Mouse (Mus musculus): ENCODE measurements around the gene Mpv17l2. TPM values are rescaled to one million over a fixed set of nuclear protein-coding genes. Genes with fewer than 3 reads are reported as not detected.
A peak's percentile ranks its signal among the peaks of the same experiment; 100 is the strongest.

Gene Mpv17l2
- total and polyA plus RNA-seq, 3 experiments, result 13.5 to 89.1 (median 63.1) TPM

DNA sequence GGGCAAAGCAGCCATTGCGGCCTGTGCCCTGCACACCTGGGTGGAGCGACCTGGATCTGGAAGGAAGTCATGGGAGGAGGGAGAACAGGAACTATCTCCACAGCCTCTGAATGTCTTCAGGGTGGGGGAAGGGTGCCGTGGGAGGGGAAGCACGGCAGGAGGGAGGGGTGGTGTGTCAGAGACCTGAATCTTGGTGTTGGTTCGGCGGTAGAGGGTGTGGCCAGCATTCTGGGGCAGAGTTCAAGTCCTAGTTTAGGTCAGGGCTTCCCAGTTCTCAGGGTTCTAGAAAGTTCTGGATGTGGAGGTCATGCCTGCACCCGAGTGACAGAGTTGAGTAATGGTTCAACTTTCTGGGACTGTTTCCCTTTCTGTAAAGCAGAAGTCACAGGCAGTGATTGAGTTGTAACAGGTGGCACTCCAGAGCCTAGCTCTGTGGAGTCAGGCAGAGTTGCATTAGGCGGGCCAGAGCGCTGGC is 40.9 kb downstream of the Mpv17l2 start:
- TF ChIP-seq GATA2 (IDR thresholded peaks at IDR 0.05; ENCODE audit: borderline replicate concordance, low read depth, low read length) (no peak), POLR2AphosphoS5 (IDR thresholded peaks at IDR 0.05; ENCODE audit: insufficient replicate concordance, low read depth, low read length) (no peak), TAL1 (conservative IDR thresholded peaks at IDR 0.05; ENCODE audit: low read depth, low read length) (no peak), CTCF (IDR thresholded peaks at IDR 0.05; ENCODE audit: low read depth, low read length) (no peak), GATA1 (IDR thresholded peaks at IDR 0.05; ENCODE audit: borderline replicate concordance, low read length) (no peak)
- DNase-seq (ENCODE audit: low spot score), result no peak
- peaks cover 23% of the 10 kb centered on the region for H3K4me1 ChIP-seq (ENCODE audit: insufficient read depth, low read depth, low read length)
- ATAC-seq (ENCODE audit: extremely low read depth, insufficient number of reproducible peaks, low FRiP score, poor library complexity, severe bottlenecking), result no peak
- H3K36me3 ChIP-seq (replicated peaks), result no peaks in the 10 kb centered on the region
- no peaks in the 10 kb centered on the region for H3K9me3 ChIP-seq (replicated peaks)
- H3K27me3 ChIP-seq (ENCODE audit: insufficient read depth, low read length), result peaks cover 47% of the 10 kb centered on the region
- H3K4me3 ChIP-seq (ENCODE audit: low read depth, low read length), result no peak overlapping the region

- Histone ChIP-seq H3K27me3 (ENCODE audit: insufficient read depth, low read length) (peaks cover 48% of the 10 kb centered on the region), H3K9me3 (replicated peaks) (no peaks in the 10 kb centered on the region), H3K4me3 (ENCODE audit: low read depth, low read length) (peak within 1 kb of the TSS; percentile 59; the same call in 1 of the 2 replicates), H3K36me3 (replicated peaks) (no peaks in the 10 kb centered on the region), H3K4me1 (ENCODE audit: insufficient read depth, low read depth, low read length) (peaks cover 18% of the 10 kb centered on the region)
- ATAC-seq (ENCODE audit: extremely low read depth, insufficient number of reproducible peaks, low FRiP score, poor library complexity, severe bottlenecking), result no peak; the same call in 1 of the 2 replicates
- no peak for TF ChIP-seq GATA2 (IDR thresholded peaks at IDR 0.05; ENCODE audit: borderline replicate concordance, low read depth, low read length)
- peak; percentile 93 for TF ChIP-seq CTCF (IDR thresholded peaks at IDR 0.05; ENCODE audit: low read depth, low read length)
- no peak for TF ChIP-seq TAL1 (conservative IDR thresholded peaks at IDR 0.05; ENCODE audit: low read depth, low read length)
- TF ChIP-seq POLR2AphosphoS5 (IDR thresholded peaks at IDR 0.05; ENCODE audit: insufficient replicate concordance, low read depth, low read length), result no peak
- no peak for TF ChIP-seq GATA1 (IDR thresholded peaks at IDR 0.05; ENCODE audit: borderline replicate concordance, low read length)
- peak; percentile 48 for DNase-seq (ENCODE audit: low spot score)
These were observed 42.4 kb downstream of the Mpv17l2 start, which contains the start of gene Gm3336 for GRCm38 (mm10) chr8:70718297-70718696. TSS of gene Gm3336 (plus strand) at chr8:70718543.

DNA sequence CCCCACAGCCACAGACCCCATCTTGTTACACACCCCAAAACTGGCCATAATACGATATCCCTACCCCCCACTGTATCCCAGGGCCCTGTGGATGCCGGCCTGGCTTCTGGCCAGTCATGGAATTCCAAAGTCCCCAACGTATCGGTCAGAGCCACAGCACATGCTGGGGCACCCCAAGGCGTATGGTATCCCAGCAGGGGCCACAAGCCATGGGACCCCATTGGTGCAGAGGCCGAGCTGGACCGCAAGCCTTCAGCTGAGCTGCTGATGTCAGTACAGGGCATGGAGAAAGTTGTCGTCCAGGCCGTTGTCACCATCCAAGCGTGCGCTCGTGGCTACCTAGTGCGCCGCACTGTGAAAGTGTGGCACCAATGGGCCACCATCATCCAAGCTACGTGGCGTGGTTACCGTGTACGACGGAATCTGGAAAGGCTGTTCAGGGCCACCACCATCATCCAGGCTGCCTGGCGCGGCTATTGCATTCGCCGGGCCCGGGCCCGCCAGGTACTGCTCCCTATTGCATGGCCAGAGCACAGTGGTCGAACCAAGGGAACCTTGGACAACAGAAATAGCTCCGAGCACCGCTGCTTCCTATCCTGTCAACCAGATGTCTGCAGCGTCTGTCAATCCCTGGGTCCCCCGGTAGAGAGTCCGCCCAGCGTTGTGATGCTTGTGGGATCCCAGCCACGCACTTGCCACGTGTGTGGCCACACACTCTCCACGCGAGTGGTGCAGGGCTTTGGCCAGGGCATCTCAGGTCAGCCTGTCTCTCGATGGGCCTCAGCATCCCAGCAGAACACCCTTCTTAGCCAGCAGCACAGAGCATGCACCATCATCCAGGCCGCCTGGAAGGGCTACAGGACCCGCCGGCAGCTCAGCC is 44.0 kb downstream of the Mpv17l2 start:
- no peak for TF ChIP-seq CTCF (IDR thresholded peaks at IDR 0.05; ENCODE audit: low read depth, low read length)
- no peak for TF ChIP-seq GATA1 (IDR thresholded peaks at IDR 0.05; ENCODE audit: borderline replicate concordance, low read length)
- TF ChIP-seq TAL1 (conservative IDR thresholded peaks at IDR 0.05; ENCODE audit: low read depth, low read length), result no peak
- TF ChIP-seq POLR2AphosphoS5 (IDR thresholded peaks at IDR 0.05; ENCODE audit: insufficient replicate concordance, low read depth, low read length), result no peak
- TF ChIP-seq GATA2 (IDR thresholded peaks at IDR 0.05; ENCODE audit: borderline replicate concordance, low read depth, low read length), result no peak
- DNase-seq (ENCODE audit: low spot score) (no peak), ATAC-seq (ENCODE audit: extremely low read depth, insufficient number of reproducible peaks, low FRiP score, poor library complexity, severe bottlenecking) (no peak)
- H3K36me3 ChIP-seq (replicated peaks), result no peaks in the 10 kb centered on the region
- H3K4me1 ChIP-seq (ENCODE audit: insufficient read depth, low read depth, low read length), result peaks cover 18% of the 10 kb centered on the region
- peaks cover 56% of the 10 kb centered on the region for H3K27me3 ChIP-seq (ENCODE audit: insufficient read depth, low read length)
- no peaks in the 10 kb centered on the region for H3K9me3 ChIP-seq (replicated peaks)
- no peak overlapping the region for H3K4me3 ChIP-seq (ENCODE audit: low read depth, low read length)

- TF ChIP-seq CTCF (IDR thresholded peaks at IDR 0.05; ENCODE audit: low read depth, low read length), result no peak
- no peak for TF ChIP-seq POLR2AphosphoS5 (IDR thresholded peaks at IDR 0.05; ENCODE audit: insufficient replicate concordance, low read depth, low read length)
- no peak for TF ChIP-seq GATA2 (IDR thresholded peaks at IDR 0.05; ENCODE audit: borderline replicate concordance, low read depth, low read length)
- no peak for TF ChIP-seq TAL1 (conservative IDR thresholded peaks at IDR 0.05; ENCODE audit: low read depth, low read length)
- TF ChIP-seq GATA1 (IDR thresholded peaks at IDR 0.05; ENCODE audit: borderline replicate concordance, low read length), result no peak
- no peak for ATAC-seq (ENCODE audit: extremely low read depth, insufficient number of reproducible peaks, low FRiP score, poor library complexity, severe bottlenecking)
These were observed 45.7 kb downstream of the Mpv17l2 start for GRCm38 (mm10) chr8:70715086-70715485.

GRCm38 (mm10) chr8:70713991-70714390 is 46.8 kb downstream of the Mpv17l2 start:
- Histone ChIP-seq H3K9me3 (replicated peaks) (no peaks in the 10 kb centered on the region), H3K4me3 (ENCODE audit: low read depth, low read length) (no peak overlapping the region), H3K27me3 (ENCODE audit: insufficient read depth, low read length) (peaks cover 77% of the 10 kb centered on the region), H3K4me1 (ENCODE audit: insufficient read depth, low read depth, low read length) (peaks cover 9% of the 10 kb centered on the region), H3K36me3 (replicated peaks) (no peaks in the 10 kb centered on the region)
- ATAC-seq (ENCODE audit: extremely low read depth, insufficient number of reproducible peaks, low FRiP score, poor library complexity, severe bottlenecking), result no peak
- no peak for DNase-seq (ENCODE audit: low spot score)
- TF ChIP-seq TAL1 (conservative IDR thresholded peaks at IDR 0.05; ENCODE audit: low read depth, low read length) (no peak), GATA2 (IDR thresholded peaks at IDR 0.05; ENCODE audit: borderline replicate concordance, low read depth, low read length) (no peak), GATA1 (IDR thresholded peaks at IDR 0.05; ENCODE audit: borderline replicate concordance, low read length) (no peak), CTCF (IDR thresholded peaks at IDR 0.05; ENCODE audit: low read depth, low read length) (no peak), POLR2AphosphoS5 (IDR thresholded peaks at IDR 0.05; ENCODE audit: insufficient replicate concordance, low read depth, low read length) (no peak)

More at GRCm38 (mm10) chr8:70715086-70715485, 45.7 kb downstream of the Mpv17l2 start:
- H3K9me3 ChIP-seq (replicated peaks), result no peaks in the 10 kb centered on the region
- H3K27me3 ChIP-seq (ENCODE audit: insufficient read depth, low read length), result peaks cover 70% of the 10 kb centered on the region
- no peaks in the 10 kb centered on the region for H3K36me3 ChIP-seq (replicated peaks)
- no peak for DNase-seq (ENCODE audit: low spot score)
- peaks cover 14% of the 10 kb centered on the region for H3K4me1 ChIP-seq (ENCODE audit: insufficient read depth, low read depth, low read length)
- H3K4me3 ChIP-seq (ENCODE audit: low read depth, low read length), result no peak overlapping the region

DNA sequence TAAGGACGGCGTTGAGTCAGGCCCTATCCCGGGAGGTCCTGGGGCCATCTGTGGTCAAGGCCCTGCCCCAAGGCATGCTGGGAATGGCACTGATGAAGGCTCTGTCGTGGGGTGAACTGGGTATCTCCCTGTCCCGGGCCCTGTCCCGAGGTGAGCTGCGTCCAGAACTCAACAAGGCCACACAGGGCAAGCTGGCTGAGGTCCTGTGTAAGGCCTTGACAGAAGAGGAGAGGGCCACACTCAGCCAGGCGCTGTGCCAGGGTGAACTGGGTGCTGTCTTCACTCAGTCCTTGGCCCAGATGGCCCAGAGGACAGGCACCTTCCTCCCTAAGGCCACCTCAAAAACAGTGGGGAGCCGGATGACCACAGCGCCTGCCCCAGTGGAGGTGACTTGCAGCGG is 49.7 kb downstream of the Mpv17l2 start:
- Histone ChIP-seq H3K4me3 (ENCODE audit: low read depth, low read length) (no peak overlapping the region), H3K36me3 (replicated peaks) (no peaks in the 10 kb centered on the region), H3K27me3 (ENCODE audit: insufficient read depth, low read length) (peaks cover 82% of the 10 kb centered on the region), H3K4me1 (ENCODE audit: insufficient read depth, low read depth, low read length) (0 out of 2 replicates have a peak, but pooled peaks cover 5% of the 10 kb centered on the region), H3K9me3 (replicated peaks) (no peaks in the 10 kb centered on the region)
- ATAC-seq (ENCODE audit: extremely low read depth, insufficient number of reproducible peaks, low FRiP score, poor library complexity, severe bottlenecking) (no peak), DNase-seq (ENCODE audit: low spot score) (no peak)
- TF ChIP-seq GATA2 (IDR thresholded peaks at IDR 0.05; ENCODE audit: borderline replicate concordance, low read depth, low read length), result no peak
- TF ChIP-seq POLR2AphosphoS5 (IDR thresholded peaks at IDR 0.05; ENCODE audit: insufficient replicate concordance, low read depth, low read length), result no peak
- no peak for TF ChIP-seq CTCF (IDR thresholded peaks at IDR 0.05; ENCODE audit: low read depth, low read length)

All from G1E (cell line).